Mouse (Mus musculus) stomach, postnatal 0 days (tissue): Measurements from ENCODE around the gene Acly.

Experiments used
- CTCF ChIP-seq: IDR thresholded peaks from 2 replicates; pipeline ENCODE4 v1.5.1; 2016; ENCODE audit warnings: antibody characterized with exemption, low read depth, mild to moderate bottlenecking, moderate library complexity
- EP300 ChIP-seq: optimal IDR thresholded peaks from 2 replicates; pipeline ENCODE3; 2016; ENCODE audit warnings: antibody characterized with exemption

- TF ChIP-seq CTCF (no peak), EP300 (no peak)
These were observed 17.9 kb upstream of the Acly start for GRCm38 (mm10) chr11:100545746-100546085.
